16 mouse cellular contexts compared by ENCODE assay signal in the genomic region with DNA sequence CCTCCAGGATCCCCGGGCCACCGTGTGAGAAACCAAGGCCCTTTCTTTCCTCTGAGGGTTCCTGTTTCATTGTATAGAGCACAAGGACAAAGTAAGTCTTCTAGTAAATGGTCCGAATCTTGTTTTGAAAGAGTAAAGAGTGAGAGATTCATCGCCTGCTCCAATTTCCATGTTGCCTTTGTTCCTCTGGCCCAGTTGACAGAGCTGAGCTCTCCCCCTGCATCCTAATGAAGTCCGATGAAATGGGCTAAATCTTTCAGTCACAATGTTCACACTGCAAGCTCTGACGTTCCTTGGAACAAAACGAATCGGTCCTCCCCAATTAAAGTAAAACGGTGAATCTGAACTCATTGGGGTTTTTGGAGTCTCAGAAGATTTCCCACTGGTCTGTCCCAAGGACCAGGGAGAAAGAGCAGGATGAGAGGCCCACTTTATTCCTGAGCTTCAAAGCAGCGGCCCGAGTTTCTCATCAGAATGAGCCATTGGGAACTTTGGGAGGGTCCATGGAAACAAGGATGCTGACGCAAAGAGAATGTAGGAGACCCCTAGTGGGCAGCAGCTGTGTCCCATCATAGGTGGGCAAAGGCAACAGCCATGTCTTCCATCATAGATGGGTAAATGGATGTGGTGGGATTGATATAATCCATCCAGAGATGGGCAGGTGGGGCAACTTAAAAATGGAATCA. TPM values are rescaled to one million over a fixed set of nuclear protein-coding genes. Genes with fewer than 3 reads are reported as not detected.
A peak's percentile ranks its signal among the peaks of the same experiment; 100 is the strongest.
DNase-seq lines count a peak whose midpoint lies in the region; ATAC-seq lines count a peak whose summit lies in the region.
"Had no signal": no experiment of that assay in that cellular context is flagged by ENCODE, and none has a peak within 500 bp of the region (broad histone marks: within the 10 kb centered on the region; RNA-seq: fewer than 3 reads in every experiment).

No protein-coding gene starts in this region.

- WGBS in hindbrain, embryonic 16.5 days, result 54% methylated on average over 12 of the region's 12 CpGs

- no peak overlapping the region for H3K4me3 ChIP-seq in hindbrain, embryonic 16.5 days (ENCODE audit: low read length)
- H3K4me3 ChIP-seq: embryonic facial prominence, embryonic 13.5 days; limb, embryonic 15.5 days; neural tube, embryonic 12.5 days had no signal

- H3K36me3 ChIP-seq in hindbrain, embryonic 16.5 days (ENCODE audit: control insufficient read depth, insufficient read depth, low read length), result no peaks in the 10 kb centered on the region
- H3K36me3 ChIP-seq: embryonic facial prominence, embryonic 13.5 days; limb, embryonic 15.5 days; neural tube, embryonic 12.5 days had no signal

- no peaks in the 10 kb centered on the region for H3K4me1 ChIP-seq in hindbrain, embryonic 16.5 days (ENCODE audit: control insufficient read depth, insufficient read depth, low read depth, low read length)
- H3K4me1 ChIP-seq: limb, embryonic 15.5 days; neural tube, embryonic 12.5 days had no signal

- H3K9me3 ChIP-seq in hindbrain, embryonic 16.5 days (ENCODE audit: control insufficient read depth, low read length), result no peaks in the 10 kb centered on the region
- H3K9me3 ChIP-seq: embryonic facial prominence, embryonic 13.5 days; limb, embryonic 15.5 days; neural tube, embryonic 12.5 days had no signal

- H3K27ac ChIP-seq in hindbrain, embryonic 16.5 days (ENCODE audit: low read depth, low read length), result peak overlapping the region; percentile 44; the same call in 1 of the 2 replicates
- H3K27ac ChIP-seq: embryonic facial prominence, embryonic 13.5 days; limb, embryonic 15.5 days; neural tube, embryonic 12.5 days had no signal

- H3K4me2 ChIP-seq in hindbrain, embryonic 16.5 days (ENCODE audit: low read length), result no peak overlapping the region
- H3K4me2 ChIP-seq: embryonic facial prominence, embryonic 13.5 days; limb, embryonic 15.5 days; lung, embryonic 14.5 days; neural tube, embryonic 12.5 days had no signal

- peak; percentile 24 for DNase-seq in cerebellum, adult 9-10 months
- no peak for DNase-seq in cerebellum, adult 8-10 months
- DNase-seq in layer of hippocampus, adult 11-12 months (ENCODE audit: low spot score), result peak; percentile 21
- DNase-seq in layer of hippocampus, postnatal 25 days (ENCODE audit: extremely low spot score in 1 of 2, low spot score in 1 of 2), result no peak
- peak; percentile 36 for DNase-seq in brain, adult 2 months (ENCODE audit: low read depth, low spot score)
- DNase-seq in T-cell, adult 2 months (ENCODE audit: low spot score), result no peak
- DNase-seq in adrenal gland, postnatal 14 days, result no peak
- DNase-seq: adrenal gland, postnatal 25 days; heart, postnatal 36 days; kidney, adult 2 months; lung, embryonic 14.5 days had no signal

- ATAC-seq in hindbrain, embryonic 16.5 days, result peak; percentile 80

- H3K27me3 ChIP-seq in hindbrain, embryonic 16.5 days (replicated peaks; ENCODE audit: control insufficient read depth, insufficient read depth, low read length), result no peaks in the 10 kb centered on the region
- H3K27me3 ChIP-seq: embryonic facial prominence, embryonic 13.5 days; limb, embryonic 15.5 days; neural tube, embryonic 12.5 days had no signal

- H3K9ac ChIP-seq in hindbrain, embryonic 16.5 days (ENCODE audit: low read depth, low read length), result no peak overlapping the region
- H3K9ac ChIP-seq: embryonic facial prominence, embryonic 13.5 days; limb, embryonic 15.5 days; lung, embryonic 14.5 days; neural tube, embryonic 12.5 days had no signal

RNA-seq across cellular contexts. Expression of gene Slc1a2, which starts 37.6 kb away (rescaled TPM):
- total RNA-seq in layer of hippocampus, postnatal 25 days (2021), result 1,000 to 10,000 TPM; 1,831 to 2,193 TPM
- 16.2 and 18.3 TPM in 2 replicates for polyA plus RNA-seq in hindbrain, embryonic 16.5 days (2015; fragmentation: Nextera tagmentation; extraction: Ambion mirVana)
- total RNA-seq in adrenal gland, postnatal 14 days (2021), result 1.9 and 2.4 TPM in 2 replicates
- total RNA-seq: megakaryocyte-erythroid progenitor cell, adult 5-6 weeks had no signal

Comparison
In these comparisons a context has a peak if more than half of its experiments do, and no peak if none do; other contexts are left out.
1. DNase-seq: peak in cerebellum, adult 9-10 months (single experiment), layer of hippocampus, adult 11-12 months (single experiment) and brain, adult 2 months (single experiment); none in cerebellum, adult 8-10 months (single experiment), layer of hippocampus, postnatal 25 days (0 of 2), T-cell, adult 2 months (single experiment) and adrenal gland, postnatal 14 days (single experiment).
2. RNA of gene Slc1a2, which starts 37.6 kb away (total RNA-seq): 1,831 to 2,193 TPM in layer of hippocampus, postnatal 25 days; 1.9 to 2.4 TPM in adrenal gland, postnatal 14 days; every median in the first group is over 100 times any median in the second.